8 mouse cellular contexts compared by ENCODE assay signal in the genomic region with DNA sequence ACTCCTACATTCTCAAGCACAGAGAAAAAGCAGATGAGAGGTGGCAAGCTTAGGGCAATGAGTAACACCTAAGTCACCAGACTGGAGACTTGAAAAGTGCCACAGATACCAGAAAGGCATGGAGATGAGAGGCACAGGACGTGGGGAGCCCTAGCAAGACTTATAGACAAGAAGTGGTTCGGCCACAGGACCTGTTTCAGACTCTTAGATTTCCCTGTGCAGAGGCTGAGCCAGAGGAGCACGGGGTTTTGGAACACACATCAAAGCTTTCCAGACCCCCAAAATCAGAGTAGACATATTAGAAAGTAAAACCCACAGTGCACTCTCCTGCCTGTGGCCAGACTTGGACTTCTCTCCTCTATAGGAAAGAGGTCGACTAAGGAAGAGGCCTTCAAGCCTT. TPM values are rescaled to one million over a fixed set of nuclear protein-coding genes. Genes with fewer than 3 reads are reported as not detected.
DNase-seq lines count a peak whose midpoint lies in the region; ATAC-seq and TF ChIP-seq lines count a peak whose summit lies in the region.
"Not testable (repeated sequence)": the region's sequence is repeated elsewhere in the genome, so short reads cannot be mapped to it uniquely, and the experiment has no call there.

No protein-coding gene starts in this region.

- H3K27ac ChIP-seq in lung, postnatal 0 days (ENCODE audit: low read length), result not testable (repeated sequence)

- 46% methylated on average over 4 of the region's 4 CpGs for WGBS in lung, postnatal 0 days

- not testable (repeated sequence) for TF ChIP-seq EP300 in lung, postnatal 0 days (IDR thresholded peaks at IDR 0.05)

- not testable (repeated sequence) for H3K36me3 ChIP-seq in lung, postnatal 0 days (ENCODE audit: insufficient read depth, low read length)

- H3K27me3 ChIP-seq in lung, postnatal 0 days (replicated peaks; ENCODE audit: insufficient read depth, low read length), result not testable (repeated sequence)

- not testable (repeated sequence) for TF ChIP-seq CTCF in lung, postnatal 0 days (IDR thresholded peaks at IDR 0.05)

- not testable (repeated sequence) for H3K9ac ChIP-seq in lung, postnatal 0 days (replicated peaks; ENCODE audit: low read depth)

- H3K4me3 ChIP-seq in lung, postnatal 0 days (ENCODE audit: low read depth, low read length), result not testable (repeated sequence)

- DNase-seq in A20 (ENCODE audit: low read depth, low spot score), result peak; percentile 21
- peak; percentile 59 for DNase-seq in adrenal gland, postnatal 25 days
- DNase-seq in frontal cortex, postnatal 14 days (ENCODE audit: low spot score in 2 of 2), result peak; percentile 55 to 72
- DNase-seq in heart, postnatal 36 days, result peak; percentile 72
- DNase-seq in layer of hippocampus, postnatal 10 days (ENCODE audit: low spot score in 2 of 2), result peak; percentile 56 to 68
- peak; percentile 29 for DNase-seq in lung, postnatal 0 days (ENCODE audit: low spot score)
- peak; percentile 63 for DNase-seq in ovary, postnatal 36 days (ENCODE audit: low spot score)
- DNase-seq in thymus, postnatal 10 days (ENCODE audit: low spot score in 2 of 2), result peak; percentile 76 to 83

- H3K4me1 ChIP-seq in lung, postnatal 0 days (ENCODE audit: insufficient read depth, low read depth, low read length), result not testable (repeated sequence)

- intact Hi-C loops in heart, postnatal 36 days (cut with DNase I), result not testable (repeated sequence)

- not testable (repeated sequence) for H3K4me2 ChIP-seq in lung, postnatal 0 days (replicated peaks; ENCODE audit: low read depth, low read length)

- ATAC-seq in lung, postnatal 0 days, result not testable (repeated sequence)

- H3K9me3 ChIP-seq in lung, postnatal 0 days (ENCODE audit: low read length), result not testable (repeated sequence)

RNA-seq across cellular contexts. Expression of a gene that starts 12.0 kb away (rescaled TPM):
- 92.1 and 96.9 TPM in 2 replicates for total RNA-seq in adrenal gland, postnatal 25 days (2021)
- 10 to 100 TPM; 17.6 to 17.8 TPM for total RNA-seq in heart, postnatal 36 days (2021)
- 10 to 100 TPM; 50.6 to 81.4 TPM for total RNA-seq in layer of hippocampus, postnatal 10 days (2021)
- 7.9 and 8.3 TPM in 2 replicates for polyA plus RNA-seq in lung, postnatal 0 days (2015; fragmentation: Nextera tagmentation; extraction: Ambion mirVana)

RNA-seq across cellular contexts. Expression of a gene that starts 20.9 kb away (rescaled TPM):
- total RNA-seq in adrenal gland, postnatal 25 days (2021), result 60.1 and 67.3 TPM in 2 replicates
- total RNA-seq in heart, postnatal 36 days (2021), result 10 to 100 TPM; 37.9 to 41.4 TPM
- total RNA-seq in layer of hippocampus, postnatal 10 days (2021), result 10 to 100 TPM; 64.2 to 66.4 TPM
- 17.7 and 19.3 TPM in 2 replicates for polyA plus RNA-seq in lung, postnatal 0 days (2015; fragmentation: Nextera tagmentation; extraction: Ambion mirVana)

Comparison
In these comparisons a context has a peak if more than half of its experiments do, and no peak if none do; other contexts are left out.
1. DNase-seq: peak in every context shown above with its lines; median percentile 80 in thymus, postnatal 10 days; 72 in heart, postnatal 36 days; 64 in frontal cortex, postnatal 14 days; 63 in ovary, postnatal 36 days; 62 in layer of hippocampus, postnatal 10 days; 59 in adrenal gland, postnatal 25 days; 29 in lung, postnatal 0 days; 21 in A20.